Mouse (Mus musculus) cerebellum, adult 9-10 months (tissue): ENCODE measurements around the gene Fxyd3.

Experiments
- DNase-seq: peaks from one replicate; pipeline ENCODE4 v3.0.0; 2022

Gene Fxyd3

GRCm38 (mm10) chr7:31097583-31098248, 21.2 kb upstream of the Fxyd3 start:
- DNase-seq = peak; percentile 89

- DNase-seq = no peak
These were observed 20.5 kb upstream of the Fxyd3 start for GRCm38 (mm10) chr7:31096892-31097564.

- DNase-seq = no peak
These were observed 18.4 kb upstream of the Fxyd3 start for GRCm38 (mm10) chr7:31094774-31095501.

DNA sequence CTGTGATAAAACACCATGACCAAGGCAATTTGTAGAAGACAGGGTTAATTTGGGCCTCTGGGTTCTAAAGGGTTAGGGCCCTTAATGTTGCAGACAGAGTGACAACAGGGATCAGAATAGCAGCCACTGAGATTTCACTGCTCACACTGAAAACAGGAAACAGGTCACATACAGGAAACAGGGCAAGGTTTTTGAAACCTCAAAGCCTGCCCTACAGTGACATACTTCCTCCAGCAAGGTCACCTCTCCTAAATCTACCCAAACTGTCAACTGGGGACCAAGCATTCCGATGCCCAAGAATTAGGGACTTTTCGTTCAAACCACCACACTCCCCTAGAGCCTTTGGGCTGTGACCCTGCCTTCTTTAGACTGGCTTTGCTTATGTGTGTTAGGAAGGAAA, 13.2 kb upstream of the Fxyd3 start:
- DNase-seq = no peak

DNA sequence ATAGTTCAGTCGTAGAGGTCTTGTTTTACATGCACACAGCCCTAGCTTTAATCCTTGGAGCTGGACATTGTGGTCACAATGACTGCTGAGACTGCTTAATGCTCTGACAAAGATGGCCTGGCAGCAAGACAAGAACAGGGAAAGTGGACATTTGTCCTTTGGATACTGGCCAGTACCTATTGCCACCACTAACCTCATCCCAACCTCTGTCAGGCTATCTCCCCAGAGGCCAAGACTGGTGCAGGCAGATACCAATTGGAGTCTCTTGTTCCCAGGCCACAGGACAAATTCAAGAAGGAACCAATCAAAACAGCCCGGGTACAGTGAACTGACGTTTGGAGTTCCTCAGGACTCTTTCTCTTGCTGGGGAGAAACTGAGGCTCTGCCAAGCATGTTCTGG, 11.7 kb upstream of the Fxyd3 start:
- DNase-seq = no peak

- DNase-seq = no peak
These were observed 10.8 kb upstream of the Fxyd3 start for GRCm38 (mm10) chr7:31087262-31087661.

DNA sequence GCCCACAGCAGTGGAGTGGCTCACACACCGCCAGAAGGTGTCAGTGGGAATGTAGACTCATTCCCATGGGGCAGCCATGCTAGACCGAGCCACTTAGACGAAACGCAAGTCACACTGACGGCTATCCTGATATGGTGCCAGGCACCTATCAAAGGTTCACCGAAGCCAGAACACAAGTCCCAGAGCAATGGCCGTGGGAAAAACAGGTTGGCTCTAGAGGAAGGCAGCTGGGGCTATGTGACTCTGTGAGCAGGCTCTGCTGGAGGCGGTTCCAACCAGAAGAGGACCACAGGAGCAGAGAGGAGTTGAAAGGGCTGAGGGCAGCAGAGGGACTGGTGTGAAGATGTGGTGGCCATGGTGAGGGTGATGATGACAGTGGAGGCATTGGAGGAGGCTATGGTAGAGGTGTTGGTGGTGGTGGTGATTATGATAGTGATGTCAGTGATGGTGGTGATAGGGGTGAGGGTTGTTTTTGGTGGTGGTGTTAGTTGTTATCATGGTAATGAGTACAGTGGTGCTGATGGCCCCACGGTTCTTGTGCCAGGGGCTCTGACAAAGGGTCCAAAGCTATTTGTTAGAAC, 9.8 kb upstream of the Fxyd3 start:
- DNase-seq = no peak

DNA sequence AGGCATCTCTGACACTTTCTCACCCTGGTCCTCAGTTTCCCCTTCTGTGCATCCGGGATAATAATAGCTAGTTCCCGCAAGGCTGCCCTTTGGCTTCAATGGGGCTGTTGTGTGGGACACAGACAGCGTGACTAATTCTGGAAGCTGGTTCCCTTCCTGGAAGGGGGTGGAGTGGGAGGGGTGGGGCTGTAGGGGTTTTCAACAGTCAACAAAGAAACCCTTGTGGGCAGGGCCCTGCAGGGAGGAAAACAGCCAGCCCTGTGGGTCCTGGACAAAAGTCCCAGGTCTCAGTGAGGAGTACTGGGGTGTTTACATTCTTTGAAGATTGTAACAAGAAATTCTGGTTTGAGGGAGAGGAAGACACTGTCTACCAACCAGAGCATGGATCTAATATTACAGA, 8.7 kb upstream of the Fxyd3 start:
- no peak for DNase-seq

DNA sequence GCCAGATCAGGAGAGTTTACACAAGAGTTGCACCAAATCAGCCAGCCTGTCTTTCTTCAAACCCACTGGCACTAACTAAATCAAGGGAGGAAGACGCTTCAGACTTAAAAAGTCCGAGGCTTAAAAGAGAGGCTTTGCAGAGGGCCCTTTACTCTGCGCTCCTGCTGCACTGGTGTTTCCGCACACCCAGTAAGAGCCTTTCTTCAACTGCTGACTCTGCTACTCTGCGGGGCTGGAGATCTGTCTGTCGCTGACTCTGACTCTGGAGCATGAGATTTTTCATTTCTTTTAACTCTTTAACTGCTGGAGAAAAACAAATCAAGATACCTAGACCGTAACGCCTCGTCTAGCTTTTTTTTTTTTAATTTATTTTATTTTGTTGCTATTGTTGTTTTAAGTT, 7.6 kb upstream of the Fxyd3 start:
- DNase-seq = no peak

DNA sequence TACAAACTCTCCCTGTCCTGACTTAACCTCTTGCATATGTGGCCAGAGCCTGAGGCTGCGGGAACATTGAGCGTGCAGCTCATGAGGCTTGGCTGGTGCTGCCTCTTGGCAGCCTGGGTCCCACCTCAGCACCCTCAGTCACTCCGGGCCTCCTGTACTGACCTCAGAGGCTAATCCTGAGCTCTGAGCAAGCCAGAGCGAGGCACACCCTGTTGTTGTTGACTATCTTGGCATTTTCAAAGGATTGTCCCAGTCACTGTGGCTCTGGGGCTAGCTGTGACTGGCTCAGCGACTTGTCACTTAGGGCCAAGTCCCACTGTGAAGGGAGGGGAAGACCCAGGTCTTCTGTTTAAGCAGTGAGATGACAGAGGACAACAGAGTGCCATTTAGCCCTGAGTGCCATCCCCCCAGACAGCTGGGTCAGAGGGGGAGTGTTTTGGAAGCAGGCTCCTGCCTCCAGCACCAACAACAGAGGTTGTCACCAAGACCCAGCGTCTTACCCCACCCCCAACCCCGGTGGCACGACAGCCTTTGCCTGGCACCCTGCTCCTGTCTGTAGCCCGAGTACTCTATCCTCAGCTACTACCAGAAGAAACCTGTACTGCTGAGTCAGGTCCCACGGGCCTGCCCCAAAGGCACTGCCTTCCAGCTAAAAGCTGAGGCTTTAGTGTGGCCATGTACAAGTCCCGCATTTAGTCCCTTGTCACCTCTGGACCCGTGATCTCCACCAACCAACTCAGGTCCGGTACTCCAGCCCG, 6.5 kb upstream of the Fxyd3 start:
- DNase-seq = peak; percentile 74

- no peak for DNase-seq
These were observed 5.6 kb upstream of the Fxyd3 start for GRCm38 (mm10) chr7:31082106-31082505.

DNA sequence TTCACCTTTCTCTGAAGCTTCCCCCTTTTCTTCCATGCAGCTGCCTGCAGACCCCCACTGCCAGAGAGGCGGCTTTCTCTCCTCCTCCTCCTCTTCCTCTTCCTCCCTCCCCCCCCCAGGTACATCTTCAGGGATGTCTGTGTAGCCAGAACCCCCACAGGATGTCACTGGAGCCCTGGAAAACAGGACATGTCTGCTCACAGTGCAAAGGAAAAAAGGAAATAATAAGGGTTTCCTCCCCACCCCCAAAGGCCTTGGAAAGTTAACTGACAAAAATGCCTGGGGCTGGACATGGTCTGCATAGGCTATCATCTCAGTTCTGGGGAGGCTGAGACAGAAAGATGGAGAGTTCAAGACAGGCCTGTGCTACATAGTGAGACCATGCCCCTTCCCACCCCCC, 4.6 kb upstream of the Fxyd3 start:
- DNase-seq = peak; percentile 71

- no peak for DNase-seq
These were observed 4.1 kb upstream of the Fxyd3 start for GRCm38 (mm10) chr7:31080611-31081010.

DNA sequence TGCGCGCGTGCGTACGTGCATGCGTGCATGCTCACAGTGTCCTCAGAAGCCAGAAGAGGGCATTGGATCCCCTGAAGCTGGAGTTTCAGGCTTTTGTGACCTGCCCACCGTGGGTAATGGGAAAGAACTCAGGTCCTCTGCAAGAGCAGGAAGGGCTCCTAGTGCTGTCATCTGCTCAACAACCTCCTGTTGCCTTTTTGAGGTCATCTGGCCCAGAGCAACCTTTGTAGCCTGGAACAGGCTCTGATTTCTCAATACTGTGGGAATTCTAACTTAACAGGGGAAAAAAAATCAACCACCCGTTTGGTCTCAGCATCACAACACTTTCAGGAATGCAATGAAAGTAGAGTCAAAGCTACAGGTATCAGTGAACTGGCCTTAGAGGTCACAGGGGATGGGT, 3.2 kb upstream of the Fxyd3 start:
- DNase-seq = no peak

- peak; percentile 67 for DNase-seq
These were observed 1.5 kb upstream of the Fxyd3 start for GRCm38 (mm10) chr7:31077885-31078445.

DNA sequence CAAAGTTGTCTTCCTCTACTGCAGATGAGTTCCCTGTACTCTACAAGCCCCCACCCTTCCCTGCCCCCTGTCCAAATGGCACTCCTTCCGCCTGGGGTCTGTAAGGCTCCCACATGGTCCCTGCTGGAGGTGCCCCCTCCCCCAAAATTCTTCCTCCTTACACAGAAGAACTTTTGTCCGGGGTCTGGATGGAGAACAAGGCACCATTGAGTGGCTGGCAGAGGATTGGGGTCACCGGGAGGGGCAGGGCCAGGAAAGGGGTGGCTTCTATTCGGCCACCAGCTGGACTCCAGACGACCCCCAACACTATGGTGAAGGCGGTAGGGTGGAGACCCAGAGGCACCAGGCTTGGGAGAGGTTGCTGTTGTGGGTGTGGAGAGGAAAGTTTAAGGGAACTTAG, 966 bp upstream of the Fxyd3 start:
- DNase-seq = no peak

DNA sequence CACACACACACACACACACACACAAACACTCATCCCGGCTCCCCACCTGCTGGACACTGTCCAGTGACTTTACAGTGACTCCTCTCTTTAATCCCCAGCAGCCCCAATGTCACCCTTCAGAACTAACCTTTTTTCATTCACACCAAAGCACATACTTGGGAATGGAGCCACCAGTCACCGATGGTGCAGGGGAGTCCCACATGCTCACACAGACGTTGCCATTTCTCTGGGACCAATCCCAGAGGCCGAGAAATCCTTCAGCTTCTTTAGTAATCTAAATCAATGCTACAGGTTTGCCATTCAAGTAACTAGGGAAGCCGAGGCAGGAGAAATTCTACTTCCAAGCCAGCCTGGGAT, 1.8 kb downstream of the Fxyd3 start:
- no peak for DNase-seq

GRCm38 (mm10) chr7:31074061-31074712, 2.3 kb downstream of the Fxyd3 start:
- no peak for DNase-seq

- no peak for DNase-seq
These were observed 3.0 kb downstream of the Fxyd3 start for GRCm38 (mm10) chr7:31073546-31073945.

DNA sequence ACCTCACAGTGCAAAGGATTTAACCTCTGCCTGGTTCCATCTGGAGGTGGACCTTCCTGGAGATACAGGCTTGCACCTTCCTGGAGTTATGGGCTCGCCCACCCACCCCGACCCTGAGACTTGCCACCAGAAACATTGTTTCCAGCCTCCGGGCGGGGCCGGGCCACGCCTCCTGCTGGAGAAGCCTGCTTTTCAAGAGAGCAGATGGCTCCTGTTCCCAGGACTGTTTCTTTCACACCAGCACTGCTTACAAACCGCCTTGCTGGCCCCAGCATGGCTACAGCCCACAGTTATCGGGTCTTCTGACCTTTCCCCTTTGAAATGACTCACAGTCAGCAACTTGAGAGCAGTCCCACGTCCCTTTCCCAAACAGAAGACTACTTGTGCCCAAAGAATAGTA, 4.2 kb downstream of the Fxyd3 start:
- no peak for DNase-seq

DNA sequence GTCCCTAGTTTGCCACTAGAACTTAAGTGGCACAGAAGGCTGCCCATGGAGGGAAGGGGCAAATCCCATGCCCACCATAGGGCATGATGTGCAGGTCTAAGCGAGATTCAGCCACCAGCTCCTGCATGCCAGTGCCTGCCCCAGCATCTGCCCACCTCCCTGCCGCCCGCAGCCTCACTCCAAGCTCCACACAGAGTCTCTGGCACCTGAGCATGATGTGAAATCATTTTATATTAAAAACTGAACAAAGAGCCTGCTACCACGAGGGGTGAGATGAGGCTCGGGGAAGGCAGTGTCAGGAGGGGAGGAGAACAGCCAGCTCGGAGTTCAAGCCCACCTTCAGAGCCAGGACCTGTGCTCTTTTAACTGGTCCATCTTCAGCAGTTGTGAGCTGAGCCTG, 6.2 kb downstream of the Fxyd3 start:
- DNase-seq = peak; percentile 57

DNA sequence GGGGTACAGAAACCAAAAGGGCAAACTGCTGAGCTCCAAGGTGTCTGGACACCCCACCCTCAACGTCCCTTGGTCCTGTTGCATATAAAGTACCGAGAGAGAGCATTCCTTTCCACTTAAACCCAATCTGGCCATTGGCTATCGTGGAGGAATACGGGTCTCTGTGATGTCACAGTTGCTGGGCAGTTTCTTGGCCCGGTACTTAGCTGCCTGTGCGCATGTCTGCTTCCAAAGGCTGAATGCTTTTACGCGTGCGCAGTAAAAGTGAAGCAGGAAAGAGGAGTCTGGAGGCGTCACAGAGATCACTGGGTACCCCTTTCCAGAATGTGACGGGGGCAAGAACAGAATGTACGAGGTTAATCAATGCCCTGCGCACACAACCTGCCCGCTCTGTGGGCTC, 7.0 kb downstream of the Fxyd3 start:
- DNase-seq = peak; percentile 66
